Comparison of ENCODE assay signal across 16 mouse cellular contexts in the genomic region with DNA sequence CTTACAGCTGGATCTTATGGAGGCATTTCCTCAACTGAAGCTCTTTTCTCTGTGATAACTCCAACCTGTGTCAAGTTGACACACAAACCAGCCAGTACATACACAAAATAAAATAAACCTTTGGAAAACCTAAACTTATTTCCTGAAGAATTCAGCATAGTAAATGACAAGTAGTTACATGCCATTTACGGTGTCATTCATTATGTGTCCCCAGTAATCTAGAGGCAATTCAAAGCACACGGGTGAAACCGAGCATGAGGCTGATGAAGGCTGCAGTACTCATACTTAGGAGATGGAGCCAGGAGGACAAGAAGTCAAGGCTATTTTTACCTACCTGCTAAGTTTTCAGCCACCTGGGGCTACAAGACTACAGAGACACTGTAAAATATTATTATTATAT.
"Had no signal": no experiment of that assay in that cellular context is flagged by ENCODE, and none has a peak within 500 bp of the region (broad histone marks: within the 10 kb centered on the region; RNA-seq: fewer than 3 reads in every experiment).

No protein-coding gene starts in this region.

- H3K36me3 ChIP-seq: neural tube, embryonic 13.5 days; neural tube, embryonic 15.5 days; stomach, embryonic 15.5 days had no signal

- H3K27me3 ChIP-seq: stomach, embryonic 15.5 days had no signal

- H3K9me3 ChIP-seq: neural tube, embryonic 13.5 days; neural tube, embryonic 15.5 days; stomach, embryonic 15.5 days had no signal

- H3K9ac ChIP-seq: neural tube, embryonic 13.5 days; neural tube, embryonic 15.5 days; stomach, embryonic 15.5 days had no signal

- H3K4me2 ChIP-seq: neural tube, embryonic 13.5 days; neural tube, embryonic 15.5 days had no signal

- DNase-seq: retina, postnatal 1 day; right cerebral cortex, adult 18-20 months; right cerebral cortex, postnatal 14 days; right cerebral cortex, postnatal 25 days; right cerebral cortex, postnatal 4 days; spleen, adult 18-20 months; thymus, adult 18-20 months; thymus, adult 2 months; thymus, postnatal 14 days; thymus, postnatal 25 days; thymus, postnatal 36 days; thymus, postnatal 4 days had no signal

- H3K27ac ChIP-seq: neural tube, embryonic 13.5 days; neural tube, embryonic 15.5 days; stomach, postnatal 0 days had no signal

- H3K4me3 ChIP-seq: neural tube, embryonic 13.5 days; neural tube, embryonic 15.5 days; stomach, embryonic 15.5 days had no signal
